Mouse (Mus musculus): Measurements from ENCODE around the gene Nup210.

Nup210 gene

GRCm38 (mm10) chr6:91020810-91021209 lies 95.8 kb downstream of the Nup210 start:
- no peak for DNase-seq (ENCODE audit: low spot score in 2 of 2)

DNA sequence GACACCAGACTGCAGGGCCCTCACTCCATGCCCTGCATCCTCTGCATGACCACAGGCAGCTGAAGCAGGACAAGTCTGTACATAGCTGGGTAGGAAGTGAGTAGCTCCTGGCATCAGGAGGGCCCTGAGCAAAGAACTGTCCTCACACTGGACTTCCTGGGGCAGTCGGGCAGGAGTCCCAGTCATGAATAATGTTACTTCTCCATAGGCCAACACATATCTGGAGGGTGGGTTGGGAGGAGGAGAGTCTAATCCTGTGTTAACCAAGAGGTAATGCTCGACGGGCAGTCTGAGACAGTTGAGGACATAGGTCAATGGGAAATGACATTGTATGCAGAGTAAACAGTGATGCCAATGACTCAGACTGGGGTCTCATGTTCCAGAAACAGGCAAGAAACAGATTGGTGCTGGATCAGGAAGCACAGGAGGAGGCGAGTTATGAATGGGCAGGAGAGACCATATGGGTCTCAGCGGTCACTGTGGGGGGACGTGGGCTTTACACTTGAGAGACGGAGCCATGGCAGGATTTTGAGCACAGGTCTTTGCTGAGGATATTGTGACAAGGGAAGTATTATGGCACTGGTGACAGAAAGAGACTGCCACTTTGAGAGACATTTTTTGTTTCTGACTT lies 99.9 kb downstream of the Nup210 start:
- DNase-seq (ENCODE audit: low spot score in 2 of 2): no peak

DNA sequence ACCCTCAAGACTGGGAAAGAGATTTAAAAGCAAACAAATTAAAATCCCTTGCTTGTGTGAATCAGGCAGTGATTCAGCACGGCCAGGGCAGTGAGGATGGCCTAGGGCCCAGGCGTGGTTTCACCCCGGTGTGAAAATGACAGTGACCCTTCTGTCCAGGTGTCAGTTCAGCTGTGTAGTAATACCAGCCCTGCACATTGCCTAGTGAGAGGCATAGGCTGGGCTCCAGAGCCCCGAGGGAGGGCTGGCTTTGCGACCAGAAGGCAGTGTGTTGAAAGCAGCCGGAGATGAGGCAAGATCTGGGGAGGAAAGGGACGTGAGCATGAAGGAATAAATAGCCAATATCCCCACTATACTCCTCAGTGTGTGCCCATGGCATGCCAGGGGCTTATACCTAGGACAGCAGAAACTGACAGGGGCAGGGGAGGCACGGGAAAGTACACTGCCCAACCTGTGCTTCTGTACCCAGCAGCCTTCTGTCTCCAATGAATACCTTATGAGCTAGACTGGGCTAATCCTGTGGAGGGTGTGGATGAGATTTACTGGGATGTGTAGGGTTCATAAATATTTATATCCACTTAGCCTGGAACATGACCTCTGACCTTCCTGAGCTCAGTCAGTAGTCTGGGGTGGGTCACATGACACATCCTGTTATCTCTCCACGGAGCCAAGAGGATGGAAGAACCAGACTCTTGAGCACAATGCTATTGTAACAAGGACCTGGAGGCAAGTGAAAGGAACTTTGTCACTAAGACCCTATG lies 102.3 kb downstream of the Nup210 start:
- no peak for DNase-seq (ENCODE audit: low spot score in 2 of 2)

DNA sequence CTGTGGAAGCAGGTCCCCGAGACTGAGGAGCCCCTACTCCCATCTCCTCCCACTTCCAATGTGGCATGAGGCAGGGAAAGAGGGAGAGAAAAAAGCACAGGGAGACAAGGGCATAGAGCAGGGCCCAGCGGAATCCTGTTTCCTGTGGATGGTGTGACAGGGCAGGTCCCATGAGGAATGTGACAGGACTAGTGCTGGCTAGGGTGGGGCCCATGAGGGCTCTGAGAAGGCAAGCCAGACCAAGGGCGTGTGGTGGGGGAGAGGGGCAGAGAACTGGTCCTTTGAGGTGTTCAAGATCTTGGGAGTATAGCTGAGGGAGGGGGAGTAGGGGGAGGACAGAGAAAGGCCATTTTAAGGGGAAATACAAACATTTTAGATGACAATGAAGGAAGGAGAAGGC lies 104.2 kb downstream of the Nup210 start:
- no peak for DNase-seq (ENCODE audit: low spot score in 2 of 2)

DNA sequence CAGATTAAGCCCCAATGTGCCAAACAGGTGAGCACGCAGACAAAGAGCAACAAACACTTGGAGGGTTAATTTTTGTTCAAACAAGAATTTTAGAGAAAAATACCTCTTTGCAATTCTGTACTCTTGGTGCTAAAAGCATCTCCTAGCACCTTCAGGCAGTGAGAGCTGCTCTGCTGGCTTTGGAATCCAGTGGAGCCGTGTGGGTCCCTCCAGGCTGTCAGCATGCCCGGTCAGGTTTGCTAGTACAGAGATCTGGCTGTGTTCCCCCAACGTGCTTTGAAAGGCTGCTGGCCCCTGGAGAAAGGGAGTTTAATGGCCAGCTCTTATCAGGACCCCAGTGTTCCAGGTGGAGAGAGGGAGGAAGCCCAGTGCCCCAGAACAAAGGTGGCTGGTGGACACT lies 105.1 kb downstream of the Nup210 start:
- no peak for DNase-seq (ENCODE audit: low spot score in 2 of 2)

DNA sequence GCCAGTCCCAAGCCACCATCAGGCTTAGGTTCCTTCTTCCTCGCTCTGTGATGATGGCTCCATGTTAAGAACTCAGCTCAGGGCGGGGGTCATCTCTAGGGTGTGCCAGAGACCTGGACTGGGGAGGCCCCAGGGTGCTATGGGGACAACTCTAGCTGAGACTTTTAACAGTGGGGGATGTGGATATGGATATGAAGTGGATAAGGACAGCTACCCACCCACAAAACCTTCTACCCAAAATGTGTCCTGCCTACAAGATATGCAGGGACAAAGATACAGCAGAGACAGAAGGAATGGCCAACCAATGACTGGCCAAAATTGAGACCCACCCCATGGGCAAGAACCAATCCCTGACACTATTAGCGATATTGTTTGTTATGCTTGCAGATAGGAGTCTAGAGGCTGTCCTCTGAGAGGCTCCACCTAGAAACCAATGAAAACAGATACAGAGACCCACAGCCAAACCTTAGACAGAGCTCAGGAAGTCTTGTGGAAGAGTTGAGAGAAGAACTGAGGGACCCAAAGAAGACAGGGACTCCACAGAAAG lies 108.3 kb downstream of the Nup210 start:
- no peak for DNase-seq (ENCODE audit: low spot score in 2 of 2)

DNA sequence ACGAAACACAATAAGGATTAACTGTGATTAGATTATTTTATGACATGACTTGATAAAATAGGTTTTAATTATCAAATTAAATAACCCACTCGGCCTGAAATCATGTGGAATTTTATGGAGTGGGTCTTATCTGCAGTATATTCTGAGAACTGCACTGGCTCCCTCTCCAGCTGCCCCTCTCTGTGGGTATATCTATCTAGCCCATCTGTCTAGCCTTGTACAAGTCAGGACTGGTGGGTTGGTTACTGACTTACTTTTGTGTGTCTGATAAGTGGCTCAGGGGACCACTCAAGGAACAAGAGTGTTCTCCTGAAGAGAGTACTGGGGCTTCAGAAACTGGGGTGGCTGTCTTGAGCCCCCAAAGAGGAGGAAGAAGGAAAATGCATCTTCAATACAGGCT lies 109.4 kb downstream of the Nup210 start:
- no peak for DNase-seq (ENCODE audit: low spot score in 2 of 2)

DNA sequence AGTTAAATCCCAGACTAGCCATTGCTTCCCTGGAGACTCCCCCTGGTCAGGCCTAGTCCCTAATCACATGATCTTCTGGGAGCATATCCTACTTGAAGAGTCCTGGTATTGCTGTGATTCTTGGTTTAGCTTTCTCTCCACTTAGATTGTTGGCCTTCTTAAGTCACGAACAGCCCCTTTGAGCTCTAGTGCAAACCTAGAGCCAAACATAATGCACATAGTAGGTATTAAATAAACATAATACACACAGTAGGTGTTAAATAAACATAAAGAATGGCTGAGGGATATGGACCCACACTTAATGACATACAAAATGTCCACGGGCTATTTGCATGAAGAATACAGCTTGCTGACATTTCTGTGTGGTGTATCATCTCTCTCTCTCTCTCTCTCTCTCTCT lies 112.5 kb downstream of the Nup210 start:
- no peak for DNase-seq (ENCODE audit: low spot score in 2 of 2)

- DNase-seq (ENCODE audit: low spot score in 2 of 2): no peak
Measured at GRCm38 (mm10) chr6:91003310-91003995, 113.2 kb downstream of the Nup210 start.

DNA sequence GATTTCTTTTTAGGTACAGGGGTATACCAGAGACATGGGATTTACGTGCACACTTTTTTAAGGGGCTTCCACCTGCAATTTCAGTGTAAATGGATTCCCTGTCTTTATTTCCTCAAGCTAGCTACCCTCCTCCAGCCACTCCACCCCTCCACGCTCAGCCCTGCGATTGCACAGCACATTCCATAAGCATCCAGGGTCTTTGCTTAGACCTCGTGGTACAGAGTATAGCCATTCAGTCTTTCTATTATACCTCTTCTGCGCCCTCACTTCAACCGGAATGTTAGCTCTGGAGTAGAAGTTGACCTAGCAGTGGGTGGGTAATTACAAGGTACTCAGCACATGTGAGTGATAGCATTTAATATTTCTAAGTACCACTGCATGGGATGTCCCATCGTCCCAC lies 115.1 kb downstream of the Nup210 start:
- no peak for DNase-seq (ENCODE audit: low spot score in 2 of 2)

GRCm38 (mm10) chr6:91000819-91001525 lies 115.7 kb downstream of the Nup210 start:
- DNase-seq (ENCODE audit: low spot score in 2 of 2): peak; percentile 61 to 66

DNA sequence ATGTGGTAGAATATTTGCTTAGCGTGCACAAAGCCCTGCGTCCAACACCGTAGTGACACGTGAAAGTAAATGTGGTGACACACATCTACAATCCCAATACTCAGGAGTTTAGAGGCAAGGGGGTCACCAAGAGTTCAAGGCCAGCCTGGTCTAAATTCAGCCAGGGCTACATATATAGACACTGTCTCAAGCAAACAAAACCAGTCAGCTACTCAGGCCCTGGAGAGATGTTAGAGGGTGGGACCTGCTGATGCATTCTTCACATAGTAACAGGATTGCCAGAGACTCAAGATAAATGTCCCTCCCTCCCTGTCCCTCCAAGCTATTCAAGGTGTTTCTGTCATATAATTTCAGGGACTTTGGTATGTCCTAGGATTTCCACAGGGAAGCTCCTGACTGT lies 117.5 kb downstream of the Nup210 start:
- no peak for DNase-seq (ENCODE audit: low spot score in 2 of 2)

DNA sequence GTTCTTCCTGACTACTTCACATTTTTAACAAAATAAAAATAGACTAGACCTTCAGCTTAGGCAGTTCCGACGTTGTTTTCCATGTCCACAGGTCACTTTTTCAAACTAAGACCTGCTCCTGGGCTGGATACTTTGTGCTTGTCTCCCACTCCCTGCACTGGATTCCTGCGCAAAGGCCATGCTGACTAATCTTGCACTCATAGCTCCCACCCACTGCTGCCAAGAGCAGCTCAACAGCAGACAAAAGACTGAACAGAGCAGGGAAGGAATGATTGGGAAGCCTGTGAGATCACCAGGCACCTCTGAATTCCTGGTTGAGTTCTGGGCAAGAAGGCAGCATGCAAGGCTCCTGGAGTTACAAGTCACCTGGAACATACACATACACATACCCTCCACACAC lies 119.6 kb downstream of the Nup210 start:
- no peak for DNase-seq (ENCODE audit: low spot score in 2 of 2)

GRCm38 (mm10) chr6:90996181-90996580 lies 120.4 kb downstream of the Nup210 start:
- no peak for DNase-seq (ENCODE audit: low spot score in 2 of 2)

GRCm38 (mm10) chr6:90988648-90989317 lies 127.8 kb downstream of the Nup210 start, which contains the start of gene Iqsec1:
Gene Iqsec1 (minus strand): TSS chr6:90988685.
- peak; percentile 82 to 86 for DNase-seq (ENCODE audit: low spot score in 2 of 2)

DNA sequence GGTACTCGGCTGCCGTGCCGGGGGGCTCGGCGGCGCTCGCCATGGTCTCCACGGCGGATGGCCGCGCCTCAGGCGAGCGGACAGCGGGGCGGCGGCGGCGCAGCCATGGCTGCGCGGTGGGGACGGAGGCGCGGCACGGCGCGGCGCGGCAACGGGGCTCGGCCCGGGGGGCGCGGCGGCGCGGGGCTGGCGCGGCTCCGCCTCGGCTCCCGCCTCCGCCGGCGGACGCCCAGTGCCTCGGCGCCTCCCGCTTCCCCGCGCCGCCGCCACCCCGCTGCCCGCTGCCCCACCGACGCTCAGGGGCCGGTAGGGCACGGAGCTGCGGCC lies 128.4 kb downstream of the Nup210 start:
- no peak for DNase-seq (ENCODE audit: low spot score in 2 of 2)

- no peak for DNase-seq (ENCODE audit: low spot score in 2 of 2)
Measured at GRCm38 (mm10) chr6:90987561-90988298, 128.9 kb downstream of the Nup210 start.

GRCm38 (mm10) chr6:90984101-90984500 lies 132.5 kb downstream of the Nup210 start:
- DNase-seq (ENCODE audit: low spot score in 2 of 2): no peak

- no peak for DNase-seq (ENCODE audit: low spot score in 2 of 2)
Measured at GRCm38 (mm10) chr6:90974279-90974678, 142.3 kb downstream of the Nup210 start.

GRCm38 (mm10) chr6:90969341-90969871 lies 147.2 kb downstream of the Nup210 start:
- no peak for DNase-seq (ENCODE audit: low spot score in 2 of 2)
